Mouse (Mus musculus) adipose tissue, adult 10 weeks (tissue): ENCODE data around the gene Prodh2. TPM values are rescaled to one million over a fixed set of nuclear protein-coding genes. Genes with fewer than 3 reads are reported as not detected.

Experiments
- polyA plus RNA-seq: library from polyadenylated mRNA; stranded (reverse); fragments of 350-450 nt; fragmentation: Illumina TruSeq; extraction: RNeasy Lipid Tissue Mini Kit (QIAGEN cat#74804); gene quantifications from one replicate; pipeline ENCODE4 v1.2.3, GENCODE M21; 2014; ENCODE audit warnings: low read depth, low replicate concordance

The Prodh2 gene
- polyA plus RNA-seq, result not detected

GRCm38 (mm10) chr7:30493401-30493931 lies at the start of gene Prodh2:
Gene Prodh2 (plus strand): TSS chr7:30493622.

GRCm38 (mm10) chr7:30444971-30445751 lies 48.3 kb upstream of the Prodh2 start, which contains the start of gene Aplp1:
Gene Aplp1 (minus strand): TSS chr7:30445535.

GRCm38 (mm10) chr7:30457629-30458330 lies 35.6 kb upstream of the Prodh2 start, which contains the start of the genes Kirrel2 and Nphs1:
Gene Kirrel2 (minus strand): TSS chr7:30457690.
Gene Nphs1 (plus strand): TSS chr7:30458315.

GRCm38 (mm10) chr7:30534633-30535577 lies 41.5 kb downstream of the Prodh2 start, which contains the start of gene Arhgap33:
Gene Arhgap33 (minus strand): TSS chr7:30535060.

GRCm38 (mm10) chr7:30552102-30553020 lies 58.9 kb downstream of the Prodh2 start, which contains the start of the genes Hspb6 and Proser3:
Gene Hspb6 (plus strand): TSS chr7:30552178.
Gene Proser3 (minus strand): TSS chr7:30552299.

GRCm38 (mm10) chr7:30559443-30559954 lies 66.1 kb downstream of the Prodh2 start, which contains the start of gene Lin37:
Gene Lin37 (minus strand): TSS chr7:30559838.

Other genes starting within 250 kb of the Prodh2 start
- 1.5 TPM for gene Thap8, start 213.5 kb upstream of the Prodh2 start, polyA plus RNA-seq
- 18.1 TPM for gene Wdr62, start 213.2 kb upstream of the Prodh2 start, polyA plus RNA-seq
- 12.2 TPM for gene Clip3, start 201.9 kb upstream of the Prodh2 start, polyA plus RNA-seq
- 44.2 TPM for gene Alkbh6, start 184.9 kb upstream of the Prodh2 start, polyA plus RNA-seq
- gene Syne4, start 178.8 kb upstream of the Prodh2 start, polyA plus RNA-seq, result 5.0 TPM
- gene E130208F15Rik, start 171.9 kb upstream of the Prodh2 start, polyA plus RNA-seq, result 1.2 TPM
- 9.0 TPM for gene Sdhaf1, start 169.7 kb upstream of the Prodh2 start, polyA plus RNA-seq
- gene Lrfn3, start 130.8 kb upstream of the Prodh2 start, polyA plus RNA-seq, result 1.7 TPM
- gene Tyrobp, start 79.9 kb upstream of the Prodh2 start, polyA plus RNA-seq, result 114 TPM
- gene Hcst, start 73.8 kb upstream of the Prodh2 start, polyA plus RNA-seq, result 4.5 TPM
- gene Nfkbid, start 71.9 kb upstream of the Prodh2 start, polyA plus RNA-seq, result 1.9 TPM
- gene Aplp1, start 48.1 kb upstream of the Prodh2 start, polyA plus RNA-seq, result 2.8 TPM
- gene Kirrel2, start 35.9 kb upstream of the Prodh2 start, polyA plus RNA-seq, result not detected
- not detected for gene Nphs1, start 35.3 kb upstream of the Prodh2 start, polyA plus RNA-seq
- 11.2 TPM for gene Arhgap33, start 41.4 kb downstream of the Prodh2 start, polyA plus RNA-seq
- 19.1 TPM for gene Hspb6, start 58.6 kb downstream of the Prodh2 start, polyA plus RNA-seq
- 13.6 TPM for gene Proser3, start 58.7 kb downstream of the Prodh2 start, polyA plus RNA-seq
- gene Lin37, start 66.2 kb downstream of the Prodh2 start, polyA plus RNA-seq, result 26.3 TPM
- gene U2af1l4, start 69.7 kb downstream of the Prodh2 start, polyA plus RNA-seq, result 50.0 TPM
- 6.5 TPM for gene Gm49396, start 69.7 kb downstream of the Prodh2 start, polyA plus RNA-seq
- gene Psenen, start 70.0 kb downstream of the Prodh2 start, polyA plus RNA-seq, result 138 TPM
- gene Igflr1, start 71.8 kb downstream of the Prodh2 start, polyA plus RNA-seq, result 2.8 TPM
- gene Kmt2b, start 95.1 kb downstream of the Prodh2 start, polyA plus RNA-seq, result 28.8 TPM
- 2.1 TPM for gene Zbtb32, start 105.3 kb downstream of the Prodh2 start, polyA plus RNA-seq
- gene Upk1a, start 119.2 kb downstream of the Prodh2 start, polyA plus RNA-seq, result 25.2 TPM
- 824 TPM for gene Cox6b1, start 132.5 kb downstream of the Prodh2 start, polyA plus RNA-seq
- not detected for gene Etv2, start 142.2 kb downstream of the Prodh2 start, polyA plus RNA-seq
- gene Rbm42, start 156.7 kb downstream of the Prodh2 start, polyA plus RNA-seq, result 55.3 TPM
- gene Haus5, start 171.4 kb downstream of the Prodh2 start, polyA plus RNA-seq, result 12.3 TPM
- 2.8 TPM for gene Pmis2, start 178.0 kb downstream of the Prodh2 start, polyA plus RNA-seq
- gene 2200002J24Rik, start 205.3 kb downstream of the Prodh2 start, polyA plus RNA-seq, result not detected
- 66.9 TPM for gene Atp4a, start 218.6 kb downstream of the Prodh2 start, polyA plus RNA-seq
- gene Tmem147, start 235.9 kb downstream of the Prodh2 start, polyA plus RNA-seq, result 135 TPM